Mouse (Mus musculus) embryonic facial prominence, embryonic 13.5 days (tissue): ENCODE results near the gene 1700042G07Rik. TPM values are rescaled to one million over a fixed set of nuclear protein-coding genes. Genes with fewer than 3 reads are reported as not detected.

Experiments
- ATAC-seq: fragments of 200-750 bp; cut with Nextera tagmentation; 2 replicates; pipeline ENCODE4 v1.8.0; 2017; ENCODE audit warnings: low read depth; ENCODE audit not compliant: insufficient number of reproducible peaks, insufficient read depth, low FRiP score, low TSS enrichment
- H3K27ac ChIP-seq: fragments of 300-500 bp; sonication (generic); 2 replicates; pipeline ENCODE4 v1.5.1; 2015; ENCODE audit warnings: moderate library complexity, mild to moderate bottlenecking, inconsistent platforms
- H3K27me3 ChIP-seq: fragments of 300-500 bp; sonication (generic); 2 replicates; pipeline ENCODE4 v1.6.1; 2015; ENCODE audit warnings: mild to moderate bottlenecking, inconsistent platforms
- H3K36me3 ChIP-seq: fragments of 300-500 bp; sonication (generic); 2 replicates; pipeline ENCODE4 v1.6.1; 2015; ENCODE audit warnings: mild to moderate bottlenecking, inconsistent platforms
- H3K4me1 ChIP-seq: fragments of 300-500 bp; sonication (generic); 2 replicates; pipeline ENCODE4 v1.6.1; 2015; ENCODE audit warnings: inconsistent platforms
- H3K4me2 ChIP-seq: fragments of 300-500 bp; sonication (generic); 2 replicates; pipeline ENCODE4 v1.6.1; 2015; ENCODE audit warnings: moderate library complexity, mild to moderate bottlenecking, inconsistent platforms
- H3K4me3 ChIP-seq: fragments of 300-500 bp; sonication (generic); 2 replicates; pipeline ENCODE4 v1.5.1; 2015; ENCODE audit warnings: mild to moderate bottlenecking, inconsistent platforms
- H3K9ac ChIP-seq: fragments of 300-500 bp; sonication (generic); 2 replicates; pipeline ENCODE4 v1.6.1; 2015; ENCODE audit warnings: mild to moderate bottlenecking, inconsistent platforms
- H3K9me3 ChIP-seq: fragments of 300-500 bp; sonication (generic); 2 replicates; pipeline ENCODE4 v1.6.1; 2016; ENCODE audit warnings: inconsistent platforms
- WGBS: fragments of 180-500 bp; shearing (Covaris S2); methylation state at CpG from one replicate; pipeline ENCODE4 v1.1.7; 2015; ENCODE audit warnings: mixed read lengths; 5-methylcytosine and 5-hydroxymethylcytosine counted together
- polyA plus RNA-seq: library from polyadenylated mRNA; unstranded; fragments of >200 nt; fragmentation: Nextera tagmentation; extraction: Ambion mirVana; gene quantifications from 2 replicates; pipeline ENCODE4 v1.2.1, GENCODE M21; 2015

1700042G07Rik gene
- polyA plus RNA-seq, 1 experiment from 2014 or later, result not detected

DNA sequence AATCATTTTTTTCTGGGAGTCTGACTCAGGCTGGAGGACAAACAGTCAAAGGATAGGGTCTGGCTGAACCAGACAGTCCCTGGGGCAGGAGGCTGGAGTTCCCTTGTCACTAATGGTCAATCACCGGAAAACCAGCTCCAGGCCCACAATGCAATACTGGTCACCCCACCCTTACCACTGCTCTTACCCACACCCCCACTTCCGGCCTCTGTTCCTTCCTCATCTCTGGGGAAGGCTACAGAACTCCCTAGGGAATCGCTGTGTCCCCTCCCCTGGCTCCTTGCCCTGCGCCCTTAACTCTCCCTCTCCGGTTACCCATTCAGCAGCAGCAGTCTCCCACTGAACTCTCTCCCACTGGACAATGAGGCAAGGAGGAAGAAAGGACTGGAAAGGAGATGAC, 4.0 kb downstream of the 1700042G07Rik start:
- H3K36me3 ChIP-seq, result no peaks in the 10 kb centered on the region
- H3K27ac ChIP-seq, result peak overlapping the region; percentile 68
- no peak overlapping the region for H3K4me3 ChIP-seq
- ATAC-seq, result no peak
- H3K4me2 ChIP-seq, result peak overlapping the region; percentile 51
- H3K9ac ChIP-seq, result 0 out of 2 replicates have a peak overlapping the region, but pooled peaks have one; percentile 7
- H3K9me3 ChIP-seq, result no peaks in the 10 kb centered on the region
- H3K27me3 ChIP-seq, result no peaks in the 10 kb centered on the region
- WGBS, result 14% methylated on average over 5 of the region's 5 CpGs
- H3K4me1 ChIP-seq, result peaks cover 36% of the 10 kb centered on the region

- Histone ChIP-seq H3K27ac (no peak overlapping the region), H3K9me3 (no peaks in the 10 kb centered on the region), H3K27me3 (no peaks in the 10 kb centered on the region), H3K4me3 (no peak overlapping the region), H3K4me1 (peaks cover 13% of the 10 kb centered on the region), H3K4me2 (no peak overlapping the region), H3K36me3 (no peaks in the 10 kb centered on the region), H3K9ac (no peak overlapping the region)
- WGBS, result 36% methylated on average over 3 of the region's 3 CpGs
- no peak for ATAC-seq
Measured at GRCm38 (mm10) chr4:116182079-116182478, 8.9 kb downstream of the 1700042G07Rik start.

- H3K4me2 ChIP-seq, result peak overlapping the region; percentile 54
- peak overlapping the region; percentile 54; the same call in 1 of the 2 replicates for H3K9ac ChIP-seq
- H3K9me3 ChIP-seq, result no peaks in the 10 kb centered on the region
- H3K4me3 ChIP-seq, result peak overlapping the region; percentile 24
- peaks cover 10% of the 10 kb centered on the region for H3K4me1 ChIP-seq
- H3K36me3 ChIP-seq, result no peaks in the 10 kb centered on the region
- ATAC-seq, result no peak
- H3K27ac ChIP-seq, result peak overlapping the region; percentile 51; the same call in 1 of the 2 replicates
- 4% methylated on average over 12 of the region's 12 CpGs for WGBS
- H3K27me3 ChIP-seq, result no peaks in the 10 kb centered on the region
Measured at GRCm38 (mm10) chr4:116182745-116183144, 9.6 kb downstream of the 1700042G07Rik start.

GRCm38 (mm10) chr4:116185083-116185482, 11.9 kb downstream of the 1700042G07Rik start:
- ATAC-seq, result no peak
- 87% methylated on average over 4 of the region's 4 CpGs for WGBS
- no peak overlapping the region for H3K4me3 ChIP-seq

GRCm38 (mm10) chr4:116192286-116192835, 19.2 kb downstream of the 1700042G07Rik start:
- H3K4me3 ChIP-seq, result no peak overlapping the region
- 30% methylated on average over 4 of the region's 4 CpGs for WGBS

More at GRCm38 (mm10) chr4:116185083-116185482, 11.9 kb downstream of the 1700042G07Rik start:
- H3K36me3 ChIP-seq, result no peaks in the 10 kb centered on the region
- H3K4me1 ChIP-seq, result peaks cover 10% of the 10 kb centered on the region
- H3K27ac ChIP-seq, result no peak overlapping the region
- no peak overlapping the region for H3K4me2 ChIP-seq
- no peaks in the 10 kb centered on the region for H3K9me3 ChIP-seq
- no peaks in the 10 kb centered on the region for H3K27me3 ChIP-seq
- H3K9ac ChIP-seq, result no peak overlapping the region

GRCm38 (mm10) chr4:116193583-116194383, 20.6 kb downstream of the 1700042G07Rik start:
- Histone ChIP-seq H3K4me2 (no peak overlapping the region), H3K4me1 (no peaks in the 10 kb centered on the region), H3K27ac (no peak overlapping the region), H3K4me3 (no peak overlapping the region), H3K36me3 (no peaks in the 10 kb centered on the region), H3K9ac (no peak overlapping the region), H3K9me3 (no peaks in the 10 kb centered on the region), H3K27me3 (no peaks in the 10 kb centered on the region)
- 70% methylated on average over 9 of the region's 9 CpGs for WGBS
- no peak for ATAC-seq

More at GRCm38 (mm10) chr4:116192286-116192835, 19.2 kb downstream of the 1700042G07Rik start:
- Histone ChIP-seq H3K4me2 (no peak overlapping the region), H3K27ac (no peak overlapping the region), H3K27me3 (no peaks in the 10 kb centered on the region), H3K9me3 (no peaks in the 10 kb centered on the region), H3K36me3 (no peaks in the 10 kb centered on the region), H3K9ac (no peak overlapping the region), H3K4me1 (no peaks in the 10 kb centered on the region)
- ATAC-seq, result no peak

GRCm38 (mm10) chr4:116198422-116198821, 25.2 kb downstream of the 1700042G07Rik start:
- H3K27me3 ChIP-seq, result no peaks in the 10 kb centered on the region
- H3K4me3 ChIP-seq, result no peak overlapping the region
- no peaks in the 10 kb centered on the region for H3K36me3 ChIP-seq
- H3K27ac ChIP-seq, result no peak overlapping the region
- 0 out of 2 replicates have a peak, but pooled peaks cover 4% of the 10 kb centered on the region for H3K4me1 ChIP-seq
- H3K4me2 ChIP-seq, result no peak overlapping the region
- no peaks in the 10 kb centered on the region for H3K9me3 ChIP-seq
- no peak for ATAC-seq
- 81% methylated on average over 2 of the region's 2 CpGs for WGBS
- no peak overlapping the region for H3K9ac ChIP-seq

GRCm38 (mm10) chr4:116204422-116204821, 31.2 kb downstream of the 1700042G07Rik start:
- WGBS, result 59% methylated on average over 3 of the region's 3 CpGs
- H3K4me3 ChIP-seq, result no peak overlapping the region
- no peaks in the 10 kb centered on the region for H3K4me1 ChIP-seq
- no peaks in the 10 kb centered on the region for H3K9me3 ChIP-seq
- no peak overlapping the region for H3K4me2 ChIP-seq
- no peak for ATAC-seq
- H3K9ac ChIP-seq, result no peak overlapping the region
- H3K36me3 ChIP-seq, result no peaks in the 10 kb centered on the region
- no peaks in the 10 kb centered on the region for H3K27me3 ChIP-seq
- H3K27ac ChIP-seq, result no peak overlapping the region

DNA sequence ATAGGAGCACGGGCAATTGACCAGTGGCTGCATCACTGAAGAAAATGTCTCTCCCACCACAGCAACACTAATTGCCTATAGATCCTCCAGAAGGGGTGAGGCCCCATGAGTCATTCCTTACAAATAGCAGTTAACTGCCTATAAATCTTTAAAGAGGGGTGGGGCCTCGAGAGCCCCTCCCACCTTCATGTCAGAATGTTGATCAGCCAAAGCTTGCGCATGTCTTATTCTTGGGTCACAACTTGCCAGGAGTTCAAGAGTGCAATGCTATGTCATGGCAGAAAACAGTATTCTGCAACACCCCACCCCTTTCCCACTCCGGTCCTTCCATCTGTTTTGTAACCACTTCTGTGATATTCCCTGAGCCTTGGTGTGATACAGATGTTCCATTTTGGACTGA, 33.4 kb downstream of the 1700042G07Rik start:
- Histone ChIP-seq H3K4me3 (no peak overlapping the region), H3K4me1 (no peaks in the 10 kb centered on the region), H3K9ac (no peak overlapping the region), H3K4me2 (no peak overlapping the region), H3K36me3 (no peaks in the 10 kb centered on the region), H3K27ac (no peak overlapping the region), H3K9me3 (no peaks in the 10 kb centered on the region), H3K27me3 (no peaks in the 10 kb centered on the region)
- ATAC-seq, result no peak
- WGBS, result 86% methylated on average over 4 of the region's 4 CpGs

- H3K9me3 ChIP-seq, result no peaks in the 10 kb centered on the region
- no peak for ATAC-seq
- H3K4me2 ChIP-seq, result no peak overlapping the region
- H3K36me3 ChIP-seq, result no peaks in the 10 kb centered on the region
- H3K27me3 ChIP-seq, result no peaks in the 10 kb centered on the region
- no peak overlapping the region for H3K4me3 ChIP-seq
- no peaks in the 10 kb centered on the region for H3K4me1 ChIP-seq
- no peak overlapping the region for H3K27ac ChIP-seq
- no peak overlapping the region for H3K9ac ChIP-seq
- WGBS, result 88% methylated on average over 1 of the region's 1 CpGs
Measured at GRCm38 (mm10) chr4:116208891-116209290, 35.7 kb downstream of the 1700042G07Rik start.

DNA sequence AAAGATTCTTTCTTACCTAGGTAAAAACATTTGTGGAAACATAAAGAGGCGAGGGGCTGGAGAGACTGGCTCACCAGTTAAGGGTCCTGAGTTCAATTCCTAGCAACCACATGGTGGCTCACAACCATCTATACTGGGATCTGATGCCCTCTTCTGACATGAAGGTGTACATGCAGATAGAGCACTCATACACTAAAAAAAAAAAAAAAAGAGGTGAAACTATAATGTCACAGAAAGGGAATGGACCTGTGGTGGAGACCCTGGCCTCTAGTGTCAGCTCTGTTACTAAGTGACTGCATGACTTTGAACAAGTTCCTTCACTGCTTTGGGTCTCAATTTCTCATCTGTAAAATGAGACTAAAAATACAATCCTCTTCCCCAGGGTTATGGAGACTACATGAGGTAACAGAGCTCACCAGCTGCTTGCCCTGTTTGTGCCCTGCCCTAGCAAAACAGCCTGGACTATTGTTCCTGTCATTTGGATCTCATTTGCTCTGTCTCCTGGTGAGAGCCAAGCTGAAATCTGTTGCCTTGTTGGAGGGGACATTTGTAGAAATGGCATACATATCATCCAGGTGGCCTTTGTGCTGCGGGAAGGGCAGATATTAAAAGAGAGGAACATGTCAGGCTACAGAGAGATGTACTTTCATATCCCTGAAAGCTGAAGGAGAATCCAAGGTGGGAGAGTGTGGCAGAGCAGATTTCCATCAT, 42.9 kb downstream of the 1700042G07Rik start:
- no peaks in the 10 kb centered on the region for H3K36me3 ChIP-seq
- 88% methylated on average over 2 of the region's 2 CpGs for WGBS
- no peak overlapping the region for H3K4me3 ChIP-seq
- ATAC-seq, result no peak
- H3K27ac ChIP-seq, result no peak overlapping the region
- H3K4me2 ChIP-seq, result no peak overlapping the region
- no peaks in the 10 kb centered on the region for H3K27me3 ChIP-seq
- H3K4me1 ChIP-seq, result 0 out of 2 replicates have a peak, but pooled peaks cover 4% of the 10 kb centered on the region
- no peak overlapping the region for H3K9ac ChIP-seq
- no peaks in the 10 kb centered on the region for H3K9me3 ChIP-seq
